Mouse (Mus musculus) spleen, postnatal 14 days (tissue): ENCODE results near the gene Arhgap4.

ENCODE experiments used
- DNase-seq, 2 experiments: peaks; one replicate each; pipeline ENCODE4 v3.0.0; 2021 to 2022; ENCODE audit warnings: low spot score in 2 of 2

The Arhgap4 gene

GRCm38 (mm10) chrX:73854326-73855086 is 67.2 kb downstream of the Arhgap4 start:
- no peak for DNase-seq
